Mouse (Mus musculus) hindbrain, embryonic 13.5 days (tissue): Measurements from ENCODE around the gene Wdr25. TPM values are rescaled to one million over a fixed set of nuclear protein-coding genes. Genes with fewer than 3 reads are reported as not detected.

Source experiments
- ATAC-seq: fragments of 200-750 bp; cut with Nextera tagmentation; 2 replicates; pipeline ENCODE4 v1.8.0; 2017; ENCODE audit warnings: moderate TSS enrichment; ENCODE audit not compliant: low FRiP score
- H3K27ac ChIP-seq: fragments of 300-500 bp; sonication (generic); 2 replicates; pipeline ENCODE4 v1.5.1; 2015; ENCODE audit warnings: inconsistent platforms, mild to moderate bottlenecking, moderate library complexity
- H3K27me3 ChIP-seq: fragments of 300-500 bp; sonication (generic); 2 replicates; pipeline ENCODE4 v1.6.1; 2015; ENCODE audit warnings: mild to moderate bottlenecking, inconsistent platforms
- H3K36me3 ChIP-seq: fragments of 300-500 bp; sonication (generic); 2 replicates; pipeline ENCODE4 v1.6.1; 2015; ENCODE audit warnings: mild to moderate bottlenecking, inconsistent platforms
- H3K4me1 ChIP-seq: fragments of 300-500 bp; sonication (generic); replicated peaks from 2 replicates; pipeline ENCODE4 v1.6.1; 2015; ENCODE audit warnings: inconsistent platforms
- H3K4me2 ChIP-seq: fragments of 300-500 bp; sonication (generic); 2 replicates; pipeline ENCODE4 v1.6.1; 2015; ENCODE audit warnings: inconsistent platforms, mild to moderate bottlenecking, moderate library complexity
- H3K4me3 ChIP-seq: fragments of 300-500 bp; sonication (generic); 2 replicates; pipeline ENCODE4 v1.5.1; 2015; ENCODE audit warnings: mild to moderate bottlenecking, inconsistent platforms
- H3K9ac ChIP-seq: fragments of 300-500 bp; sonication (generic); 2 replicates; pipeline ENCODE4 v1.6.1; 2015; ENCODE audit warnings: mild to moderate bottlenecking, inconsistent platforms
- H3K9me3 ChIP-seq: fragments of 300-500 bp; sonication (generic); 2 replicates; pipeline ENCODE4 v1.6.1; 2016; ENCODE audit warnings: inconsistent platforms
- WGBS: fragments of 180-500 bp; shearing (Covaris S2); methylation state at CpG from one replicate; pipeline ENCODE4 v1.1.7; 2015; 5-methylcytosine and 5-hydroxymethylcytosine counted together
- polyA plus RNA-seq: library from polyadenylated mRNA; unstranded; fragments of >200 nt; fragmentation: Nextera tagmentation; extraction: Ambion mirVana; gene quantifications from 2 replicates; pipeline ENCODE4 v1.2.1, GENCODE M21; 2015

The Wdr25 gene
- polyA plus RNA-seq, 1 experiment from 2014 or later: 6.6 TPM

DNA sequence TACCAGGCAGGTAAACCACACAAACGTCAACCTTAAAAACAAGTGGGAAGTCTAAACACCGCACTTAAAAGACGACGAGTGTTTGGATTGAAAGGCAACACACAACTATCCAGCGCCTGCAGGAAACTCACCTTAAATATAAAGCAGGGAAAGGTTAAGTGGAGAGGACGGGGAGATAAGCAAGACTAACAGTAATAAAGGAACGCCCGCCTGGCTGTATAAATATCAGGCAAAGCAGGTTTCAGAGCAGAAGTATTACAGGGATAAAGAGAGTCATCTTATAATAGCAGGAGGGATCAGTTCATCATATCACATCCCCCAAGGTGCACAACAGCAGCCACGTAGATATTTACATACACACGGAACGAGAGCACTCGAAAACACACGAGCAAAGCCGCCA lies 78.8 kb downstream of the Wdr25 start:
- Histone ChIP-seq H3K27me3 (no peaks in the 10 kb centered on the region), H3K9ac (no peak overlapping the region), H3K4me2 (no peak overlapping the region), H3K9me3 (no peaks in the 10 kb centered on the region), H3K36me3 (no peaks in the 10 kb centered on the region), H3K27ac (no peak overlapping the region), H3K4me1 (peaks cover 5% of the 10 kb centered on the region; the same call in 1 of the 2 replicates), H3K4me3 (no peak overlapping the region)
- ATAC-seq: no peak
- 90% methylated on average over 14 of the region's 14 CpGs for WGBS

DNA sequence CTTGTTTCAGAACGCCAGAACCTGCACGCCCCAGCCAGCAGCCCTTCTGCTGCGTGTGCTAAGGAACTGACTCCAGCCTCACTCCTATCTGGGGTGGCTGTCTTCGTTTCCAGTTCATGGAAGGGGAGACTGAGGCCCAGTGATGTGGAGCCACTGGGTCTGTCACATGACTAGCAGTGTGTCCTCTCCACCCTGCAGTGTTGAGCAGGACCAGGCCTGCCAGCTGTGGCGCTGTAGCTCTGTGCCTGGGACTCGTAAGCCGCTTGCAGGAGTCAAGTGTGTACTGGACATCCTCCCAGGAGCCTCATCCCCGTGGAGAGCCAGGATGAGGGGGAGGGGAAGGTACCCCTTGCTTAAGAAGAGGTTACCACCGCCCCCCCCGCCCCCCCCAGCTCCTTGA lies 86.5 kb downstream of the Wdr25 start:
- no peak for ATAC-seq
- Histone ChIP-seq H3K9me3 (no peaks in the 10 kb centered on the region), H3K9ac (no peak overlapping the region), H3K4me3 (no peak overlapping the region), H3K27me3 (0 out of 2 replicates have a peak, but pooled peaks cover 9% of the 10 kb centered on the region), H3K4me2 (no peak overlapping the region), H3K36me3 (no peaks in the 10 kb centered on the region), H3K27ac (no peak overlapping the region), H3K4me1 (peaks cover 59% of the 10 kb centered on the region)
- WGBS: 33% methylated on average over 10 of the region's 10 CpGs

DNA sequence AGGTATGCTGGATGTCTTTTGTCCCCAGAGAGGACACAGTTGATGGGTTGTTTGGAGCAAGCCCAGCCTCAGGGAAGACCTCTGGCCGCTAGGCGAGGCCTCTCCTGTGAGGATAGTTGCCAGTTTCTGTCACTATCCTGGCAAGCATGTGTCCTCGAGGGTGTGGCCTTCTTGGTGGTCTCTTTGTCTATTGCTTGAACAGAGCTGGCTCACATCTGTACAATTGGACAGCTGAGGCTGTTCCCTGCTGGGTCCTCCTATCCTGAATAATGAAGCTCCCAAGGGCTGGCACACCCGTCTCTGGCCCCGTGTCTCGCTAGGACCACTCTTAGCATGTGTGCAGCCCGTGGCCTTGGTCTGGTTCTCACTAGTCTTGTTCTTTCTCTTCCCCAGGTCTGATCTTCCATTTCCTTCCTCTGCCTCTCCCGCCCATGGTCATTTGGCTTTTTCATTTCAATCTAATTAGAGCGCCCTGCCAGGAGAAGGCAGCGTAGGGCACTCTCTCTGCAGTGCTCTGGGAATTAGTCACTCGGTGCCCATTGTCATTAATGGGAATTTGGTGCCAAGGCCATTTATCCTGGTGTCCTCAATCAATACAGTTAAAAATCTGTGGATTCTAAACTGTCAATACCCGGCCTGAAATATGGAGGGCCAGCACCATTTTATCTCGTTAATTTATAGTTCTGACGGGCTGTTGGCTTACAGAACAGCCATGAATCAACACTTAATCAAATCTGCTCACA lies 88.7 kb downstream of the Wdr25 start:
- Histone ChIP-seq H3K4me2 (no peak overlapping the region), H3K9ac (no peak overlapping the region), H3K27me3 (0 out of 2 replicates have a peak, but pooled peaks cover 9% of the 10 kb centered on the region), H3K36me3 (no peaks in the 10 kb centered on the region), H3K4me1 (peaks cover 62% of the 10 kb centered on the region), H3K27ac (peak overlapping the region; percentile 75), H3K4me3 (no peak overlapping the region), H3K9me3 (no peaks in the 10 kb centered on the region)
- ATAC-seq: 0 out of 2 replicates have a peak, but pooled peaks have one; percentile 19
- WGBS: 33% methylated on average over 14 of the region's 14 CpGs

DNA sequence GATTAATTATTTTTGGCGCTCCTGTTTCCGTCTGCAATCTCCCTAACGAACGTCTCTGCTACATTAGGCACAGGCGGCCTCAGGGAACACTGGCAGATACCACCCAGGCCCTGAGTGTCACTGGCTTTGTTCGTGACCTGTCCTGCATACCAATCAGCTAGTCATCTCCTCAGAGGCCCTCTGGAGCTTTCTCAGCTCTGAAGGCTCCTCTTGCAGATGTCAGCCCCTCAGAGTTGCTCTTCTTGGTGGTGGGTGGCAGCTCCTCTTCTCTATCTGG lies 89.2 kb downstream of the Wdr25 start:
- peak overlapping the region; percentile 75 for H3K27ac ChIP-seq
- H3K36me3 ChIP-seq: no peaks in the 10 kb centered on the region
- H3K4me1 ChIP-seq: peaks cover 62% of the 10 kb centered on the region
- ATAC-seq: no peak
- 0 out of 2 replicates have a peak, but pooled peaks cover 9% of the 10 kb centered on the region for H3K27me3 ChIP-seq
- H3K9me3 ChIP-seq: no peaks in the 10 kb centered on the region
- H3K9ac ChIP-seq: no peak overlapping the region
- WGBS: 41% methylated on average over 6 of the region's 6 CpGs
- no peak overlapping the region for H3K4me3 ChIP-seq
- H3K4me2 ChIP-seq: no peak overlapping the region

DNA sequence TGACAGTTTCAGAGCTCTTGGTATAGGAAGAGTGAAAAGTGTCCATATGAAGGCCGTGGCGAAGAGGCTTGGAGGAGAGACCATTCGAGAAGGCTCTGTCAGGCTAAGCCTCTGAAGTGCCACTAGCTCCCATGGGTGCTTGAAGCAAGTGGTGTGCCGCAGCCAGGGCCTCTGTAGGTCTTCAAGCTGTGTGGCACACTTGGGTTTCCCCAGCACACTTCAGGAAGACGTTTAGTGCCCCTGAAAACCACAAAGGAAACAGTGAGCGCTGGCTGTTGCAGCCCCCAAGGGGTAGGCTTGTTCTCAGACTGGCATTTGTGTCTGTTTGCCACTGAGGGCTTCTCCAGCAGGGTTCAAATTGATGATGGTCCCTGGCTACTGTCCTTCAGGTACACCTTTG lies 90.1 kb downstream of the Wdr25 start:
- Histone ChIP-seq H3K9ac (no peak overlapping the region), H3K4me2 (no peak overlapping the region), H3K36me3 (no peaks in the 10 kb centered on the region), H3K27ac (0 out of 2 replicates have a peak overlapping the region, but pooled peaks have one; percentile 18), H3K4me3 (no peak overlapping the region), H3K27me3 (0 out of 2 replicates have a peak, but pooled peaks cover 9% of the 10 kb centered on the region), H3K9me3 (no peaks in the 10 kb centered on the region), H3K4me1 (peaks cover 62% of the 10 kb centered on the region)
- 90% methylated on average over 6 of the region's 6 CpGs for WGBS
- ATAC-seq: no peak

DNA sequence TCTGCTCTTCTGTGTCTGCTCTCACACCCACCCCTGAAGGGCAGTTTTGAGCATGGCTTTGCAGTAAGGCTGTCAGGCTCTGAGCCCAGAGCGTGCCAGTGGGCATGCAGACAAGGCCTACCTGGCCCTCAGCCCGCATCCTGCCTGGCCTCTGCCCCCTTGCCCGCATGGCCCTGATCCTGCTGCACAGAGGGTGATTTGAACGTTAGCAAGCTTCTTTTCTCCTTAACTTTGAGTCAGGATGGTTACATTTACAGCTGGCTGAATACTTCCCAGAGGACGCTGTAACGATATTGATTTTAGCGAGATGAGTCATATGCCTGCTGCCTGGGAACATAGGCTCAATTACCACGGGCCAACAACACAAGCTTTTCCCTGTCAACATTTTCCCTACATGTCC lies 91.0 kb downstream of the Wdr25 start:
- WGBS: 56% methylated on average over 8 of the region's 8 CpGs
- no peak for ATAC-seq
- Histone ChIP-seq H3K4me3 (no peak overlapping the region), H3K9me3 (no peaks in the 10 kb centered on the region), H3K9ac (no peak overlapping the region), H3K27me3 (0 out of 2 replicates have a peak, but pooled peaks cover 6% of the 10 kb centered on the region), H3K4me1 (peaks cover 59% of the 10 kb centered on the region), H3K27ac (peak overlapping the region; percentile 62), H3K4me2 (no peak overlapping the region), H3K36me3 (no peaks in the 10 kb centered on the region)

DNA sequence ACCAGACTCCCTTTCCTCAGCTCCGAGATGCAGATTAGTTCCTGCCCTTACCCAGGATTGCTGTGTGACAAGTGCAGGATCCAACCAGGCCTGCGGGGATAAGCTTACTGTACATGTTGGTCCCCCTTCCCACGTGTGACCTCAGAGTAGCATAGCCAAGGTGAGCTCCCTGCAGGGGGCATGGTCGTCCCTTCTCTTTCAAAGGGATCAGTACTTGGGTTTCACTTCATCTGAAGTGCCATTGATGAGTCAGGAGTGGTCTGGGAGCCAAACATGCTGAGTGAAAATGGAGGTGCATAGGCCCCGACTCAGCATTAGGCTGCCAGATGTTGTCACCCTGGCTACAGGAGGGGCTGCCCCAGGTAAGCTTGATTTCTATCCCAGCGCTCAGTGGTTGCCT lies 91.6 kb downstream of the Wdr25 start:
- Histone ChIP-seq H3K27ac (peak overlapping the region; percentile 62), H3K9me3 (no peaks in the 10 kb centered on the region), H3K4me3 (no peak overlapping the region), H3K4me2 (no peak overlapping the region), H3K9ac (no peak overlapping the region), H3K4me1 (peaks cover 55% of the 10 kb centered on the region), H3K36me3 (no peaks in the 10 kb centered on the region), H3K27me3 (0 out of 2 replicates have a peak, but pooled peaks cover 3% of the 10 kb centered on the region)
- WGBS: 68% methylated on average over 6 of the region's 6 CpGs
- ATAC-seq: no peak

DNA sequence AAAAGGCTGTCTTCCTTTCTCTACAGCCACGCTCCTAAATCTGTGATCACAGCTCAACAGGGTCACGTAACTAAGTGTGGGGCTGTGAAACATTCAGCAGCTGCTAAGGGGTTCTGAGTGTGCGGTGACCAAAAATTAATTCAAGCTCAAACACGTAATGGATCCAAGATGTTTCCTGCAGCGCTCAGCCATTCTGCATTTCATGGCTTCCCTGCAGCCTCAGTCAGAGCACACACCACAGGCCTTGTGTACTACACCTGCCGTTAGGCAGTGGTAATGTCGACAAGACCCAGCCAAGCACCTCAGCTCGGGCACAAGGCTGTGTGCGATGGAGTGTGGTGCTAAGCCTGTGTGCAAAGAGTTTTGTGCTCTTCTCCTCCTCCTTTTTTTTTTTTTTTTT lies 94.0 kb downstream of the Wdr25 start:
- WGBS: 78% methylated on average over 9 of the region's 9 CpGs
- ATAC-seq: no peak

DNA sequence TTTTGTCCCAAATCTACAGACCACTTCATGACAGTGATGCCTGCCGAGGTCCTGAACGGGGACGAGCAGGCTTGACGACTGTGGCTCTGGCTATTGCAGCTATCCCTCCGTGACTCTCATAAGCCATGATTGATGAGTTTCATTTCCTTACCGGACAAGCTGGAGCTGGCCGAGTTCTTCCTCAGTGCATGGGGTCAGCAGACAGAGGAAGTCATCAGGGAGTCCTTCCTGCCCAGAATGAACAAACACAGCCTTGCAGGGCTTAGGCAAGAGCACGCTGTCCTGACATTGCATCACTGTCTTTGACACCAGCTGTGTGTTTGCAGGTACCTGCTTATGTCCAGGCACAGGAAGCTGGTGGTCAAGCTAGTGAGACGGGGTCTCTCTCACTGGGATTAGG lies 97.0 kb downstream of the Wdr25 start:
- H3K27me3 ChIP-seq: 0 out of 2 replicates have a peak, but pooled peaks cover 5% of the 10 kb centered on the region
- no peak overlapping the region for H3K4me3 ChIP-seq
- no peak overlapping the region for H3K9ac ChIP-seq
- no peak overlapping the region for H3K4me2 ChIP-seq
- no peaks in the 10 kb centered on the region for H3K36me3 ChIP-seq
- no peaks in the 10 kb centered on the region for H3K9me3 ChIP-seq
- no peak for ATAC-seq
- WGBS: 42% methylated on average over 9 of the region's 9 CpGs
- H3K27ac ChIP-seq: no peak overlapping the region
- peaks cover 20% of the 10 kb centered on the region for H3K4me1 ChIP-seq

More for the DNA sequence above, 94.0 kb downstream of the Wdr25 start:
- Histone ChIP-seq H3K9me3 (no peaks in the 10 kb centered on the region), H3K4me1 (peaks cover 40% of the 10 kb centered on the region), H3K4me2 (no peak overlapping the region), H3K4me3 (no peak overlapping the region), H3K27me3 (no peaks in the 10 kb centered on the region), H3K9ac (no peak overlapping the region), H3K36me3 (no peaks in the 10 kb centered on the region), H3K27ac (no peak overlapping the region)

DNA sequence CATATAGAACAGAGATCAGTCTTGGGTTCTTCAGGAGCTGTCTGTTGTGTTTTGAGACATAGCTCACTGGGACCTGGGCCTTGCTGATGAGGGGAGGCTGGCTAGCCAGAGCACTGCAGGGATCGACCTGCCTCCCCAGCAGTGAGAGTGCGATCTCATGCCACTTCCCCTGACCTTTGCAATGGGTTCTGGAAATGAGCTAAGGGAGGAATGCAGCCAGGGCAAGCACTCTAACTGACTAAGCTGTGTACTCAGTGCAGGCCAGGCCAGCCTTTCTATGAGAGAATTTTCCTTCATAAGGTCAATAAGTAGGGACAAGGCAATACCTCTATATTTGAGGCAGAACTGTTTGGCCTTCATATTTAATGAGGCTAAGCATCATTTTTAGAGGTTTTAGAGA lies 99.6 kb downstream of the Wdr25 start:
- peaks cover 31% of the 10 kb centered on the region for H3K4me1 ChIP-seq
- H3K36me3 ChIP-seq: no peaks in the 10 kb centered on the region
- ATAC-seq: no peak
- WGBS: 74% methylated on average over 2 of the region's 2 CpGs
- H3K27ac ChIP-seq: no peak overlapping the region
- H3K9ac ChIP-seq: no peak overlapping the region
- H3K9me3 ChIP-seq: no peaks in the 10 kb centered on the region
- no peak overlapping the region for H3K4me3 ChIP-seq
- peaks cover 14% of the 10 kb centered on the region for H3K27me3 ChIP-seq
- H3K4me2 ChIP-seq: no peak overlapping the region

DNA sequence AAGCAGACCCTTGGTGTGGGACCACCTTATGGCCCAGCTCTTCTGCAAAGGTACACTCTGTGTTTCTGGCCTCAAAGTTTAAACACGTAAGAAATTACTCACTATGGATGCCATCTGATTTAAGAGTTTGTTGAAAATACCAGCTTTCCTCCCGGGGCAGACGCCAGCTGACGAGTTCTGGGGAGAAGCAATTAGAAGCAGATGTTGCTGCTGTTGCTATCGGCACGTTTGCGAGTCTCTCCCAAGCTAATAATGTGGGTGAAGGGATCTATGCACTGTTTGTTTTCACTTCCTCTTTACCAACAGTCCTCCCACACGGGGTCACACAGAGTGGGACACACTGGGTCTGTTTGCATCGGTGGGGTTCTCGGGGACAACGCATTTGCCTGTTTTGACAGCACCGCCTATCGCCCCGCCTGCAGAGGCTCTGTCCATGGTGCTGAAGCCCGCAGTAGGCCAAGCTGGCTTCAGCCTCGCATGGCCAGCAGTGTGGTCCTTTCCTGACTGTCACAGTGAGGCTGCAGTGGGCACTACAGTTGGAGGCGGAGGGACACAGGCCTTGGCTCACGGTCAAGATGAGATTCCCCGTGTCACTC lies 101.1 kb downstream of the Wdr25 start:
- Histone ChIP-seq H3K4me3 (no peak overlapping the region), H3K27ac (peak overlapping the region; percentile 52; the same call in 1 of the 2 replicates), H3K4me2 (peak overlapping the region; percentile 25; the same call in 1 of the 2 replicates), H3K4me1 (peaks cover 31% of the 10 kb centered on the region), H3K27me3 (peaks cover 14% of the 10 kb centered on the region), H3K9ac (no peak overlapping the region; the same call in 1 of the 2 replicates), H3K9me3 (no peaks in the 10 kb centered on the region), H3K36me3 (no peaks in the 10 kb centered on the region)
- no peak for ATAC-seq
- 11% methylated on average over 19 of the region's 19 CpGs for WGBS

DNA sequence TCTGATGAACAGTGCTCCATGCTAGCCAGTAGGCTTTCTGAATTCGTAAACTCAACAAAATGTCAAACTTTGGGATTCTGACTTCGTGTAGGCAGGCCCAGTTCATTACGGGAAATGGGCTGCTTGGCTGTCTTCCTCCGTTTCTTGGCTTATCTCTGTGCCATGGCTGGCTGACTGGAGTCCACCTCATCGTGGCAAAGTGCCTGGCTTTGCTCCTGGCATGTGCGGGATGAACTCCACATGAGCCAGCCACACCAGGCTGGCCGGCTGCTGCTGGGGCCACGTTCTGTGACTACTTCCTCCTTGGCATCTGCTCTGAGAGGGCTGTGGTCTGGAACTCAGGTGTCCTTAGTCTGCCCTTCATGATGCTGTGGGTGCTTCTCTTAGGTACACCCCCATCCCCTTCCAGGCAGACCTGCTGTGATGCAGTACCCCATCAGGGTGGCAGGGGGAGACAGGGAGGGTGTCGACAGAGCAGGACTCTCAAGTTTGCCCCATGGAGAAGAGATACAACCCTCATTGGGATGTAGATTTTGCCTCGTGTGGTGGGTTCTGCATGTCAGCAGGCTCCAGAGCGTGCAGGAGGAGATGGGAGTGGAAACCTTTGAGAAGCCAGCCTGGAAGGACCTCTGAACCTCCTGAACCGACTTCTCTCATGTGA lies 102.7 kb downstream of the Wdr25 start:
- ATAC-seq: no peak
- WGBS: 81% methylated on average over 12 of the region's 12 CpGs
- H3K4me1 ChIP-seq: peaks cover 26% of the 10 kb centered on the region
- no peaks in the 10 kb centered on the region for H3K9me3 ChIP-seq
- no peaks in the 10 kb centered on the region for H3K36me3 ChIP-seq
- no peak overlapping the region for H3K4me2 ChIP-seq
- no peak overlapping the region for H3K27ac ChIP-seq
- H3K27me3 ChIP-seq: peaks cover 14% of the 10 kb centered on the region
- H3K9ac ChIP-seq: no peak overlapping the region
- no peak overlapping the region for H3K4me3 ChIP-seq
